Mouse (Mus musculus) gastrocnemius, adult 2 months (tissue): Measurements from ENCODE around the gene Ash1l. TPM values are rescaled to one million over a fixed set of nuclear protein-coding genes. Genes with fewer than 3 reads are reported as not detected.
"Not testable (repeated sequence)": the region's sequence is repeated elsewhere in the genome, so short reads cannot be mapped to it uniquely, and the experiment has no call there.

Experiments
- DNase-seq: peaks from one replicate; pipeline ENCODE4 v3.0.0; 2022
- H3K27ac ChIP-seq: fragments of 200-600 bp; 2 replicates; pipeline ENCODE4 v1.8.1; 2022; ENCODE audit warnings: mild to moderate bottlenecking
- H3K4me3 ChIP-seq: fragments of 200-600 bp; 2 replicates; pipeline ENCODE4 v1.8.1; 2022; ENCODE audit warnings: mild to moderate bottlenecking, moderate library complexity
- CTCF ChIP-seq: fragments of 200-600 bp; IDR thresholded peaks from 2 replicates; pipeline ENCODE4 v1.8.1; 2022; ENCODE audit warnings: antibody characterized with exemption, mild to moderate bottlenecking, moderate library complexity
- intact Hi-C: fragments of 180-260 bp; cut with DNase I; formaldehyde crosslinking; loops from one replicate; pipeline ENCODE4 v1.15.1; 2025
- total RNA-seq, 2 experiments: library from RNA; stranded (reverse); gene quantifications; 2 replicates each; pipeline ENCODE4 v1.2.3; 2021

Gene Ash1l
- total RNA-seq, 2 experiments from 2014 or later, result 34.2 to 35.6 TPM

DNA sequence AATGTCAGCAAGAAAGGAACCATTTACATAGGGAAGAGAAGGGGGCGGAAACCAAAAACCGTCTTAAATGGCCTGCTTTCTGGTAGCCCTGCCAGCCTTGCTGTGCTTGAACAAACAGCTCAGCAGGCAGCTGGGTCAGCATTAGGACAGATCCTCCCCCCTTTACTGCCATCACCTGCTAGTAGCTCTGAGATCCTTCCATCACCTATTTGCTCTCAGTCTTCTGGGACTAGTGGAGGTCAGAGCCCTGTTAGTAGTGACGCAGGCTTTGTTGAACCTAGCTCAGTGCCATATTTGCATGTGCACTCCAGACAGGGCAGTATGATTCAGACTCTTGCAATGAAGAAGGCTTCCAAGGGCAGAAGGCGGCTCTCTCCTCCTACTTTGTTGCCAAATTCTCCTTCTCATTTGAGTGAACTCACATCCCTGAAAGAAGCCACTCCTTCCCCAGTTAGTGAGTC is 33.5 kb downstream of the Ash1l start:
- H3K27ac ChIP-seq, result peak overlapping the region; percentile 48
- no peak for TF ChIP-seq CTCF
- no peak for DNase-seq
- H3K4me3 ChIP-seq, result no peak overlapping the region
- intact Hi-C loops, result no loop called here

GRCm38 (mm10) chr3:88992793-88993192 is 42.4 kb downstream of the Ash1l start:
- no peak overlapping the region for H3K4me3 ChIP-seq
- peak overlapping the region; percentile 49 for H3K27ac ChIP-seq
- intact Hi-C loops, result loop anchor here (5.0 kb wide), 1 partner anchor 40 kb away; the partner anchor contains the start of genes Ash1l and Dap3
- DNase-seq, result no peak
- no peak for TF ChIP-seq CTCF

GRCm38 (mm10) chr3:89001536-89001935 is 51.1 kb downstream of the Ash1l start:
- Histone ChIP-seq H3K4me3 (no peak overlapping the region), H3K27ac (no peak overlapping the region)
- intact Hi-C loops, result no loop called here
- DNase-seq, result no peak
- TF ChIP-seq CTCF, result no peak

DNA sequence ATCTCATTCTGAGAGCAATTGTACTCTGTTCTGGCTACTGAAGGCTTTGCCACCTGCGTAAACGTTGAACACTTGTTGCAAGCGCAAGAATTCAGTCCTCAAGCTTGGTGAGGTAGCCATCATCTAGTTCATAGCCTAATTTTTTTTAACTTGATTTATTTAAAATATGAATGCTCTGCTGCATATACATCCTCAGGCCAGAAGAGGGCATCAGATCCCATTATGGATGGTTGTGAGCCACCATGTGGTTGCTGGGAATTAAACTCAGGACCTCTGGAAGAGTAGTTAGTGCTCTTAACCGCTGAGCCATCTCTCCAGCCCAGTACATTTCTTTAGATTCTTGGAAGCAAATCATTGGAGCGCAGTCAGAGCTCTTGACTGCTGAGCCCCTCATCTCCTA is 80.5 kb downstream of the Ash1l start:
- peak; percentile 57 for TF ChIP-seq CTCF
- intact Hi-C loops, result loop anchor here (5.0 kb wide), 1 partner anchor 89 kb away; no protein-coding TSS in a partner anchor
- not testable (repeated sequence) for H3K27ac ChIP-seq, DNase-seq, H3K4me3 ChIP-seq

DNA sequence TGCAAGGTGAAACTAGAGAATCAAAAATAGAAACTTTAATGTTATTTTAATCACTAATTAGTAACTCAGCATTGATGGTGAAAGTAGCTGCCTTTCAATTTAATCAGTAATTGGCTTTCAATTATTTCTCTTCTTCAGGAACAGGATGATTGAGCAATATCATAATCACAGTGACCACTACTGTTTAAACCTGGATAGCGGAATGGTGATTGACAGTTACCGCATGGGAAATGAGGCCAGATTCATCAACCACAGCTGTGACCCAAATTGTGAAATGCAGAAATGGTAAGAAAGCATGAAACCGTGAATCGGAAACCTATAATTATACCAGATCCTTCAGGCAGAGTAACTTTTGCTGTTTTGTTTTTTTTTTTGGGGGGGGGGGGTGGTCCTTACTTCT is 92.9 kb downstream of the Ash1l start:
- Histone ChIP-seq H3K4me3 (no peak overlapping the region), H3K27ac (no peak overlapping the region)
- DNase-seq, result no peak
- intact Hi-C loops, result no loop called here
- TF ChIP-seq CTCF, result no peak

GRCm38 (mm10) chr3:89058361-89058760 is 107.9 kb downstream of the Ash1l start:
- H3K4me3 ChIP-seq, result no peak overlapping the region
- intact Hi-C loops, result loop anchor here (5.0 kb wide), 1 partner anchor 121 kb away; no protein-coding TSS in a partner anchor
- no peak overlapping the region for H3K27ac ChIP-seq
- no peak for TF ChIP-seq CTCF
- peak; percentile 24 for DNase-seq

GRCm38 (mm10) chr3:89058783-89059182 is 108.4 kb downstream of the Ash1l start:
- intact Hi-C loops, result loop anchor here (5.0 kb wide), 1 partner anchor 121 kb away; no protein-coding TSS in a partner anchor
- H3K4me3 ChIP-seq, result no peak overlapping the region
- peak; percentile 63 for TF ChIP-seq CTCF
- no peak overlapping the region for H3K27ac ChIP-seq
- no peak for DNase-seq

DNA sequence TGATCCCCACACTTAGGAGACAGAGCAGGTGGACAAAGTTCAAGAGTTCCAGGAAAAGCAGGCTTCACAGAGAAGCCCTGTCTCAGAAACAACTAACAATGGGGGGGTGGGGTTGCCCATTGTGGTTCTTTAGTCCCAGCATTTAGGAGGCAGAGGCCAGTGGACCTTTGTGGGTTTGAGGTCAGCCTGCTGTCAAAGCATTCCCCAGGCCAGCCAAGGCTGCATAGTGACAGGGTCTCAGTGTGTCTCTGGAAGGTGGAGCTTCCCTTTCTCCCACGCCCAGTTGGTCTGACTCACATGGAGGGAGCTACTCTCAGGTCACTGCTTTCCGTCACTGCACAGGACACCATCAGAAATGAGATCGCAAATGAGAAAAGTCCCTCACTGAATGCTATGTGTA is 111.3 kb downstream of the Ash1l start:
- no peak for TF ChIP-seq CTCF
- no peak for DNase-seq
- H3K27ac ChIP-seq, result no peak overlapping the region
- intact Hi-C loops, result loop anchor here (10.0 kb wide), 1 partner anchor 367 kb away; no protein-coding TSS in a partner anchor
- no peak overlapping the region for H3K4me3 ChIP-seq

GRCm38 (mm10) chr3:89067265-89067664 is 116.8 kb downstream of the Ash1l start:
- intact Hi-C loops, result loop anchor here (10.0 kb wide), 1 partner anchor 372 kb away; no protein-coding TSS in a partner anchor
- Histone ChIP-seq H3K27ac (no peak overlapping the region), H3K4me3 (no peak overlapping the region)
- TF ChIP-seq CTCF, result no peak
- DNase-seq, result no peak

GRCm38 (mm10) chr3:89077383-89077782 is 127.0 kb downstream of the Ash1l start:
- no peak for TF ChIP-seq CTCF
- H3K27ac ChIP-seq, result no peak overlapping the region

DNA sequence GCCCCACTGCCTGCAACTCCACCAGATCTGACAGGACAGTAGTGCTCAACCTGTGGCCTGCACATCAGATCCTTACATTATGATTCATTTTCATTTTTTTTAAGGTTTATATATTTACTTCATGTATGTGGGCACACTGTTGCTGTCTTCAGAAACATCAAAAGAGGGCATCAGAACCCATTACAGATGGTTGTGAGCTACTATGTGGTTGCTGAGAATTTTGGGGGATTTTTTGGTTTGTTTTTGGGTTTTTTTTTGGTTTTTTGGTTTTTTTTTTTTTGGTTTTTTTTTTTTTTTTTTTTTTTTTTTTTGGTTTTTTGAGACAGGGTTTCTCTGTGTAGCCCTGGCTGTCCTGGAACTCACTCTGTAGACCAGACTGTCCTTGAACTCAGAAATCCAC is 131.9 kb downstream of the Ash1l start:
- intact Hi-C loops, DNase-seq, H3K27ac ChIP-seq, H3K4me3 ChIP-seq: not testable (repeated sequence)

More at GRCm38 (mm10) chr3:89077383-89077782, 127.0 kb downstream of the Ash1l start:
- no peak for DNase-seq
- H3K4me3 ChIP-seq, result no peak overlapping the region
- intact Hi-C loops, result no loop called here

GRCm38 (mm10) chr3:89084133-89084532 is 133.7 kb downstream of the Ash1l start:
- intact Hi-C loops, result no loop called here
- no peak overlapping the region for H3K27ac ChIP-seq
- no peak for TF ChIP-seq CTCF
- H3K4me3 ChIP-seq, result no peak overlapping the region
- DNase-seq, result no peak

DNA sequence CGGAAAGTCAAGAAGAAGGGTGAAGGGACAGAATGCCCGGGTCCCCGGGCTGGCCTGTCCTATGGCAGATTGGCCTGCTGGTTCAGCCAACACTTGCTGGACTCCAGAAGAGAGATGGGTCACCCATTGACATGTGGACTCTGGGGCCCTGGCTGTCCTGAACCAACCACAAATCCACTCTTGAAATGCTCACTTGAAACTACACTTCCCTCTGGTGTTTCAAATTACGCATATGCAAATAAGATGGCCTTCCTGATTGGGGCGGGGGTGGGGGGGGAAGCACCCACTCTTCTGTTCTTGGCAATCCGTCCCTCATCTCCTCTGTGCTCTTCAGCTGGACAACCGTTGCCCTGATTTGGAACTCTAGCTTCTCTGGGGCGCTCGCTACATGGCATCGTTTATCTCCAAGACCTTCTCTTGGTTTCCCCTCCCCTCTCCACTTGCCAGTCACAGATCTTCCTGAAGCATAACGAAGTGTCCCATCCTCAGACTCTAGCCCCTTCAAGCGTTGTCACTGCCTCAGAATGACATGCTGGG is 134.3 kb downstream of the Ash1l start:
- intact Hi-C loops, result no loop called here
- Histone ChIP-seq H3K27ac (no peak overlapping the region), H3K4me3 (no peak overlapping the region)
- no peak for TF ChIP-seq CTCF
- DNase-seq, result no peak
